Mouse (Mus musculus) heart, postnatal 4 days (tissue): Measurements from ENCODE around the gene Elavl4. TPM values are rescaled to one million over a fixed set of nuclear protein-coding genes. Genes with fewer than 3 reads are reported as not detected.
A peak's percentile ranks its signal among the peaks of the same experiment; 100 is the strongest.

Source experiments
- DNase-seq: peaks from one replicate; pipeline ENCODE4 v3.0.0; 2021
- total RNA-seq, 2 experiments: library from RNA; stranded (reverse); gene quantifications; 2 replicates each; pipeline ENCODE4 v1.2.3; 2021

Gene Elavl4
- 1 to 10 TPM; 1.1 to 1.4 TPM for total RNA-seq

DNA sequence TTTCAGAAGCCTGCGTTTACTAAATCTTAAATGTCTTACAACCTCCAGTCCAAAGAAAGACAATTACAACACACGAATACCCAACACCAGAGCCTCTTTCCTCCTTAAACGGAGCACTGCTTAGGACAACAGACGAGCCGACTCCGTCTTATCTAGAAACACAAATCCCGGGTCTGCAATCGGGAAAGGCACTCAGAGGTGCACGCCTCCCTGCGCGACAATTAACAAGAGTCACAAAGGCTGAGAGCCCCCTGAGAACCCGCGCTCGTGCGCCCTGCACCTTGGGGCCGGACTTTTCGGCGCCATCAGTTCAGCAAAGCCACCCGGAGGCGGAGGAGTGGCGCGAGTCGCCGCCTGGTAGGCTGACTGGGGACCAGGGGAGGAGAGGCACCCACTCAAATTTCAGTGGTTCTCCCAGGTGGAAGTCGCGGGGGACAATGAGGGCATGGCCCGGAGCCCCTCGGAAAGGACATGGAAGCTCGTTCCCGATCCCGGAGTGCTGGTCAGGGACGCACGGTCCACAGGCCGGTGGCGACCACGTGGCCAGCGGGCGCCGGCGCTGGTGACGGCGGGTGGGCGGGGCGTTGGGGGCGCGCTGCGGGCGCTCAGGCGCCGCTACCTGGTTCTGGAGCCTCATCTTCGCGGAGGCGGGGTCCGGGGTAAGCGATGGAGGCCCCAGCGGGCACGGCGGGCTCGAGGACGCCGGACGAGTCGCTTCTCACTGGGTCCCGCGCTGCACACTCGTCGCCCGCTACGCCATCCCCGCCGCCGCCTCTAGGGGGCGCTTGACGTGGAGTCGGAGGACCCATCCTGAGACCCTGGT, at the start of gene Elavl4:
TSS of gene Elavl4 (minus strand) at position 732 of the 823 bp plus-strand sequence.
- peak; percentile 76 for DNase-seq

GRCm38 (mm10) chr4:110397618-110398045, 45.9 kb upstream of the Elavl4 start, which contains the start of gene Agbl4:
Gene Agbl4 (plus strand): TSS chr4:110397661.
- DNase-seq: peak; percentile 67

DNA sequence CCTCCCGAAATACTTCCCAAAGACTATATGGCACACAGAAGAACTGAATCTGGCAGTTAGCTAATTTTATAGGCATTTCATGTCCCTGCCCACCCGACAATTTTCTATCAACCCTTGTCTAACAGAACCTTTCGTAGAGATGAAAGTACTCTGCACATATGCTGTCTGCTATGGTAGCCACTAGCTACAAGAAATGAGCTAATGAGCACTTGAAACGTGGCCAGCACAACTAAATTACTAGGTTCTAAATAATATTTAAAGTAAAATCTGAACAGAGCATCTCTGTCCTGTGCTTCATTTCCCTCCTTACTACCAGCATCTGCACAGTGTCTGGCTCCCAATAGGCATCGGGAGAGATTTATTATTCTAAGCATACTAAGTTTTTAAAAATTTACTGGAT, 44.5 kb upstream of the Elavl4 start:
- DNase-seq: no peak

GRCm38 (mm10) chr4:110360568-110360967, 8.9 kb upstream of the Elavl4 start:
- no peak for DNase-seq

- no peak for DNase-seq
Measured at GRCm38 (mm10) chr4:110352001-110352369, 276 bp upstream of the Elavl4 start.

DNA sequence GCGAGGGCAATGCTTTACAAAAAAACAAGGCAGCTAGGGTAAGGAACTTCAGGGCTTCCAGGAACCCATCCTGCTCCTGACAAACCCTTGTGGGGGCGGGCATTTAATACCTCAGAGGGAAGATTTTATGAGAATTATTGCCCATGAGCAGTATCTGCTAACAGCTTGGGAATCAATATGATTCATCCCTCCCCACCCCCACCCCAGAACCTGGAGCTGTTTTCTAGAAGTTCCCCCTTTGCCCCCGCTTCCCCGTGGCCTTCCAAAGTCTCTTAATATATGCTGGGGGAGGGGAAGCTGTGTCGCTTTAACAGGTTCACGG, 892 bp downstream of the Elavl4 start:
- no peak for DNase-seq

- peak; percentile 6 for DNase-seq
Measured at GRCm38 (mm10) chr4:110323912-110324311, 27.8 kb downstream of the Elavl4 start.

DNA sequence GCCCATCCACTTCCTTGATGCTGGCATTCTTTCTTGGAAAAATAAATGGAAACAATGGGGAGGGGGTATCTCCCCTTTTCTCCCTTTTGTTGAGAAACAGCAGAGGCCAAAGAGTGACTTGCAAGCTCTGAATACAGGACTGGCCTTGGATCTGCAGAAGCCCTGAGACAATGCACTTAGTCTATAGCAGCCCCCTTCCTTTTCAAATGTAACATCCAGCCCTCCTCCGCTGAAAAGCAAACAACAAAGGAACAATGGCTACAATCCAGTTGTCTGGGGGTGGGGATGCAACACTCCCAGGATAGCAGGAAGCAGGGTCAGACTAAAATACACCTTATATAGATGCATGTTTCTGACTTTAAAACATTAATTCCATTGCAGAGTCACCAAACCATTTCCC, 39.6 kb downstream of the Elavl4 start:
- no peak for DNase-seq

GRCm38 (mm10) chr4:110306972-110307371, 44.7 kb downstream of the Elavl4 start:
- DNase-seq: no peak

DNA sequence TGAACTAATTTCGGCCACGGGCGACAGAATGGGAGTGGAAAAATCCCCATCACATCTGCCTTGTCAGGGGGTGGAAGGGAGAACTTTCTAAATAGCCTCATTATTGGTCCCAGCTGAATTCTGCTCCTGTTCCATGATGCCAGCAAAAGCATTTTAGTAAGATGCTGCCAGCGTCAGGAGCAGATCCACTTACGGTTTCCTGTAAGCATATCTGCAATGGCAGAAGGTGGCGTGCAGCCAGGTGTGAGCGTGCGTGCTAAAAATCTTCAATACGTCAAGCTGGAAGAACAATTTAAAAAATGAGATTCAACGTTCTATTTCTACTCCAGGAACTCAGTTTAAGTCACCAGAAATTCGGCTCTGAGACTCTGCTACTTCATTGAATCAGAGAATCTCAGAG, 45.1 kb downstream of the Elavl4 start:
- DNase-seq: peak; percentile 13

- DNase-seq: no peak
Measured at GRCm38 (mm10) chr4:110295793-110296192, 55.9 kb downstream of the Elavl4 start.

GRCm38 (mm10) chr4:110293238-110293637, 58.5 kb downstream of the Elavl4 start:
- DNase-seq: no peak

DNA sequence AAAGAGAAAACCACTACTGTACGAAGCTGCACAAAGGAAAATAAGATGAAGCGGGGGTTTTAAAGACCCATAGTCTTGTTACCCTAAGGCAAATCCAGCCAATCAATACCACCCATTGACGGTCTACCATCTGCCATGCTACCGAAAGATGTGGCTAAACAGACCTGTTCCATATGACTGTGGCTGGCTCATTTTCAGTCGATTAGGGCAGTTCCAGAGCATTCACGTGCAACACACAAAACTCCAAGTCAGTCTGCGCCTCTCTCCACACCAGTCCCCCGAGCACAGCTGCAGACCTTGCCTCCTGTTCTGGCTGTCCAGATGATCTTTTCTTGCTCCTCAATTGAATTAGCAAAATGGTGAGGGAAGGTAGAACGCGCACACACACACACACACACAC, 59.2 kb downstream of the Elavl4 start:
- DNase-seq: no peak

DNA sequence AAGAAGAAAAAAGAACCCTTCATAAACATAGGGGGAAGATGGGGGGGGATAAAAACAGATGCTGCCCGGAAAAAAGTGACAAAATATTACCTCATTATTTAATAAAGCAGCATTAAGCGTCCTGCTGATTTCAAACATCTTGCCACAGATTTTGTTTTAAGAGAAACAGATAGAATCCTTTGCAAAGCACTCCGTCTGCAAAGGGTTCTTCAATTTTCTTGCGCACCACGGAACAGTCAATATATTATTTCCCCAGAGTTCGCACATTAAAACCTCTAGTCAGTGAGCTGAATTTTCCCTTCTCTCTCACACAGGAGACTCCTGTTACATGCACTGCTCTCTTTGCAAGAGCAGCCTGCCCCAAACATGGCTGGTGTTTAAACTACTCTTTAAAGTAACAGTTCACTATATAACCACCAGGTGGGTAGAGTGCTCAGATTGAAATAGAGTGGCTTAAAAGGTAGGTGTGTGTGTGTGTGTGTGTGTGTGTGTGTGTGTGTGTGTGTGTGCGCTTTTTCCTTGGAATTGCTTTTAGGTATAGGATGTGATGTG, 61.1 kb downstream of the Elavl4 start:
- DNase-seq: no peak

DNA sequence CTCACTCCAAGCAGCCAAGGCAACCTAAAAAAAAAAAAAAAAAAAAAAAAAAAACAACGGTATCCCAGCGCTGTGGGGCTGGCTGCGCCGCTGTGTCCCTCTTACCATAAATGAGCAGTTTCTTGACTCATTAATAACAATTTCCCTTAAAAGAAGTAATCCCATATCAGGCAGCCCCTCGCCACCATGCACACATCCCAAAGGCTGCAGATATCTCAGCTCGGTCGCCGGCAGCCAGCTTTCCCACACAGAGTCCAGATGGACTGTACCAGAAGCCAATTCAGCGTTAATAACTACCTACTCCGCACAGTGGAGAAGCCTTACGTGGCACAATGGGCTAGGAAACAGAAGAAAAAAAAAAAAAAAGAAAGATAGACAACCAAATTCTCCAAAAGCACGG, 61.7 kb downstream of the Elavl4 start:
- DNase-seq: no peak

DNA sequence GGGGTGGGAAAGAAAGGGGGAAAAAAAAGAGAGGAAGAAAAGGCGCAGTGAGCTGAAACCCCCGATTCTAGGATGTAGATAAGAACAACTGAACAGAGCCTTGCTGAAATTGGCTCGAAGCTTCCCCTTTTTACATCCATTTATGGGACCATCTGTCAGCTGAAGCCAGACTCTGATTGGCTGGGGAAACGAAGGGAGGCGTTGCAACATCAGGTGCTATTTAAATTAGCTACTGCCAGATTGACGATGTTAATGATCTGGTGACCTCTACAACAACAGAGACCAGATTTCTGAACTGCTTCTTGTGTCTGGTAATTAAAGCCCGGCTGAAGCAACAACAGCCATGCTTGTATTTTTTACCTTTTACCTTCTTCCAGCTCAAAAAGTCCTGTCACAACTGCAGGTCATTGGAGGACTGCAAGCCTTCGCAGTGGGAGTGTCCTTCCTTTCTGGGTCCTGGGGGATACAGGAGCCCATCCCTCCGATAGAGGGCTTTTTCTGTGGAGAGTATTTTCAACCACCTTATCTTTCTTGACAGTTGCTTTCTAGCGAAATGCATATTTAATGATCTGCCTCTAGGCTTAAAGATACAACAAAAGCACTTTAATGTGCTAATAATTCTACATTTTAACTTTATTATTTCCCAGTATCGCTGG, 64.2 kb downstream of the Elavl4 start:
- no peak for DNase-seq

GRCm38 (mm10) chr4:110286841-110287240, 64.9 kb downstream of the Elavl4 start:
- no peak for DNase-seq

DNA sequence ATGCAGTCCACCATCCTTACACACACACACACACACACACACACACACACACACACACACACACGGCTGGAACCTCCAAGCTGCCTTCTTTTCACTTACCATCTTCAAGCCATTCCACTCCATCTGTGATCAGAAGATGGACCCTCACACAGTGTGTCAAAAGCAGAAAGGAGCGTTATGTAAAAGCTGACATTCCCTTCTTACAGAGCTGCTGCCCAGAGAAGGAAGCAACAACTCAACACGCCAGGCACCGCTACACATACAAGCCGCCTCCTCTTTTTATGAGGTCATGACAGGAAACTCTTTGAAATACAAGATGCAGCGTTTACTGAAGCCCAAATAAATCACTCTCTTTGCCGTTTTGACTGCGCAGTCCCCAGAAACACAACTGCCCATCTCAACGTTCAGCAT, 65.3 kb downstream of the Elavl4 start:
- no peak for DNase-seq

DNA sequence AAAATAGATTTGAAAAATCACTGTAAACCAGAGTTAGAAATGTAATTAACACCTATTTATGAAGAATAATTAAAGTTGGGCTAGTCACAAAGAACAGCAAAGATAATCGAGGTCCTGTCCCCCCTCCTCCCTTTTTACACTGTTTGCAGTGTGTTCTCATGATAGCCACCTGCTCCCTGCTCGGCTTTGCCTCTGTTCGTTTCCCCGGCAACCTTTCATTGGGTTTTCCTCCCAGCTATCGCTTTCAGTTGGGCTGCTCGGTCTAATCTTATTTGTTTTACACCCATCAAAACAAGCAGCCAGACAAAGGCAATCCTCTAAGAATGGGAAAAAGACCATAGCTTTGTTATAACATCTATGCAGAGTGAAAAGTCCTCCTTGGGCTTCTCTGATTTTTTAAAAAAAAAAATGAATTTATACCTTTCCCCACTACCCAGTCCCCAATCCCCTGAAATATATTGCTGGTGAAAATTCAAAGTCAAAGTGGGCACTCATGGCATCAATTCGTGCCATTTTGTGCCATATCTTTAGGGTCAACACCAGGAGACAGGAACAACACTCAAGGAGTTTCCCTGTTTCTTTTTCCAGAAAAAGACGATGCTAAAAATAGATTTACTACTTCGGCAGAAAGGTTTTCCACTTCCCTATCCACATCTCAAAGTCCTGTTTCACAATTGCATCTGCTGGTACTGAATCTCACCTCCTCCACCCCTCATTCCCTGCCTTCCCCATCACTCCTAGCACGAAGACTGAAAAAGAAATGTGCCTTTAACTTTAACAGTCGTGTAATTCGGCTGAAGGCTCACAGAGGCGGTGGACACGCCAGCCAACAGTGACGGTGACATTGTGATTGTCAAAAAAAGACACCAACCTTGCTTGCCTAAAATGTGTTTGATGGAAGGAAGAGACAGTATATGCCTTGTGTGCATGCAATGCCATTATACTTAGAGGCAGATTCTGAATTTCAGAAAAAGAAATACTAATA, 66.1 kb downstream of the Elavl4 start:
- DNase-seq: no peak

DNA sequence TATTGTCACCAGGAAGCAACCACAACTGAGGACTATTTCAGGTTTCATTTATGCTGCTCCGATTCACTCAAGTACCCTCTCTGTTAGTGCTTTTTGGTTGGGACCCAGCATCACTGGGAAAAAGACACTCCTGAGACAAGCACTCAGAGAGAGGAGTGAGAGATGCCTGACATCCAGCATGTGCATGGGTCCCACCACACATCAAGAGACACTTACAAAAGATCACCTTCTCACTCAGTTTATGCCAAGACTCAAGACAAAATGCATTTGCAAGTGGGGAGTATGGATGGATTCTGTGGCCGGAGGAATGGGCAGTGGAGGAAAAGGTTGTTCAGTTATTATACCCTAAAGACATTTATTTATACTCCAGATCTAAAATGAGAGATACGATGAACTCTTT, 67.3 kb downstream of the Elavl4 start:
- no peak for DNase-seq

DNA sequence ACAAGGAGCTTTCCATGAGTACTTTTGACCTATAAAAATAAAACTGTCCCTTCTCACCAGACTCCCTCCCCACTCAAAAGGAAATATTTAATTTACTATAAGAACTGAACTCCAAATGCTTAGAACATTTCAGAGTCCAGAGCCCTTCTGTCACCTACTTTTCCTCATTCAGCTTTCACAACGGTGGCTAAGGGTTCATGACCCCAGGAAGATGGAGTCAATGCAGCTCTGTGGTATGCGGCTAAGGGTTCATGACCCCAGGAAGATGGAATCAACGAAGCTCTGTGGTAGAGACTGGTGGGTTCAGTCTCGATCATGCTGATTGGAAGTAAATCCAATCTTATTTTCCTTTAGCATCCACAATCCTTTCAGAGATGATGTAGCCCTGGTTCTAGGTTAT, 81.7 kb downstream of the Elavl4 start:
- DNase-seq: no peak

DNA sequence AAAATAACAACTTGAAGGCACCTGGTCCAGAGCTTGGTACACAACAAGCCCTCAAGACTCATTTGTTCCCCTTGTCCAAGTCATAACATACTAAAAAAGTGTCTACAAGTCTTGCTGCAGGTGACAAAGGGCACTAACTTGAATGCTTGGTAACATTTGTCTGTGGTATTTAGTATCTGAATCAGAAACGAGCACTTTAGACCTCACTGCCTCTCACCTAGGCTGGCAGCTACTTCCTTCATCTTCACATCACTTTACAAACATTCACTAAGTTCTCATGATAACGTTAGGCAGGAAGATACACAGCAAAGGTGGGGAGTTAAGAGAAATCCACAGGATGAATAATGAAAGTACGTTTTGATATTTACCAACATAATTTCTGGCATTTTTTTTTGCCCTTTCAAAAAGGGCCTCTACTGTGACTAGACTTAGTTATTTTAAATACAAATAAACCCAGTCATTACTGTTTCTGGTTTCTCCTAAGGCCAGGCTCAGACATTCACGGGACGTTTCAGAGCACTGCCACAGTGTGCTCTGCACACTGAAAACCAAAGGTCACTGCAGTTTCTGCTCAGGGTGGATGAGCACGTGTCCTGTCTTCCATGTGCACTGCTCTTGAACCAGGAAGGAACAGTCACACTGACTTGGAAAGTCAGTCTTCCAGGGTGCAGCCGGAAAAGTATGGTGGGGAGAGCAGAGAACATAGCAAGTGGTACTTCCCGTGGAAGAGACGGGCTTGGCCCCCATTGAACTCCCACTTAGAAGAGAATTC, 84.7 kb downstream of the Elavl4 start:
- no peak for DNase-seq
